Mouse (Mus musculus) gonadal fat pad, adult 2 months (tissue): ENCODE results near the gene Map2k6. TPM values are rescaled to one million over a fixed set of nuclear protein-coding genes. Genes with fewer than 3 reads are reported as not detected.

Experiments
- DNase-seq: peaks from one replicate; pipeline ENCODE4 v3.0.0-alpha.2; 2012; ENCODE audit warnings: low read depth
- polyA plus RNA-seq: library from polyadenylated mRNA; depleted of rRNA; stranded (reverse); fragments of >200 nt; gene quantifications from 2 replicates; pipeline ENCODE4 v1.2.3, GENCODE M21; 2012

The Map2k6 gene
- polyA plus RNA-seq, 1 experiment = 2.9 TPM

GRCm38 (mm10) chr11:110484426-110484825, 85.5 kb downstream of the Map2k6 start:
- no peak for DNase-seq

- DNase-seq = no peak
Observed at GRCm38 (mm10) chr11:110485081-110485480, 86.2 kb downstream of the Map2k6 start.

- no peak for DNase-seq
Observed at GRCm38 (mm10) chr11:110487796-110488195, 88.9 kb downstream of the Map2k6 start.

- no peak for DNase-seq
Observed at GRCm38 (mm10) chr11:110488301-110488700, 89.4 kb downstream of the Map2k6 start.

- DNase-seq = no peak
Observed at GRCm38 (mm10) chr11:110495323-110496060, 96.6 kb downstream of the Map2k6 start.

GRCm38 (mm10) chr11:110496061-110496446, 97.1 kb downstream of the Map2k6 start:
- no peak for DNase-seq

GRCm38 (mm10) chr11:110497743-110498142, 98.8 kb downstream of the Map2k6 start:
- no peak for DNase-seq

GRCm38 (mm10) chr11:110498651-110499213, 99.8 kb downstream of the Map2k6 start:
- DNase-seq = no peak

GRCm38 (mm10) chr11:110502937-110503670, 104.2 kb downstream of the Map2k6 start:
- no peak for DNase-seq

- DNase-seq = no peak
Observed at GRCm38 (mm10) chr11:110511466-110511865, 112.5 kb downstream of the Map2k6 start.

GRCm38 (mm10) chr11:110518648-110519047, 119.7 kb downstream of the Map2k6 start:
- no peak for DNase-seq

- no peak for DNase-seq
Observed at GRCm38 (mm10) chr11:110522906-110523305, 124.0 kb downstream of the Map2k6 start.

GRCm38 (mm10) chr11:110526156-110526555, 127.2 kb downstream of the Map2k6 start:
- no peak for DNase-seq

GRCm38 (mm10) chr11:110531087-110531486, 132.2 kb downstream of the Map2k6 start:
- DNase-seq = no peak

GRCm38 (mm10) chr11:110534856-110535255, 135.9 kb downstream of the Map2k6 start:
- no peak for DNase-seq

GRCm38 (mm10) chr11:110536533-110536932, 137.6 kb downstream of the Map2k6 start:
- DNase-seq = no peak

- no peak for DNase-seq
Observed at GRCm38 (mm10) chr11:110537602-110538001, 138.7 kb downstream of the Map2k6 start.

- no peak for DNase-seq
Observed at GRCm38 (mm10) chr11:110538206-110538605, 139.3 kb downstream of the Map2k6 start.

GRCm38 (mm10) chr11:110541933-110542332, 143.0 kb downstream of the Map2k6 start:
- DNase-seq = no peak

GRCm38 (mm10) chr11:110544419-110545210, 145.7 kb downstream of the Map2k6 start:
- DNase-seq = no peak

- no peak for DNase-seq
Observed at GRCm38 (mm10) chr11:110545416-110545815, 146.5 kb downstream of the Map2k6 start.

GRCm38 (mm10) chr11:110551471-110551967, 152.6 kb downstream of the Map2k6 start:
- no peak for DNase-seq
